ENCODE assay signal across 9 mouse cellular contexts in the genomic region with DNA sequence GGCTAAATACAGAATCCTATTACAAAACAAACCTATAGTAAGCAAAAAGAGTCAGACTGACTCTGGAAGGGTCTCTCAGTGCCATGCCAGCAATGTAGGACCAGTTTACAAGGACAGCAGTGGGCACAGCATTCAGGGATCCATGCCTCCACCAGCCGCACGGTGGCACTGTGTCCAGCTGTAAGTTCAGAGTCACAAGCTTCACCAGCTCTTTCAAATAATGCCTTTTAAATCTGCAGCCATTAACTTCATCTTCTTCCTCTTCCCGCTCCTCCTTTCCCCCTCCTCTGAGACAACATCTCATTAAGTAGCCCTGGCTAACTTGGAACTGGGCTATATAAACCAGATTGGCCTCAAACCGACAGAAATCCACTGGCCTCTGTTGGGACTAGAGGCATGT. TPM values are rescaled to one million over a fixed set of nuclear protein-coding genes. Genes with fewer than 3 reads are reported as not detected.
A peak's percentile ranks its signal among the peaks of the same experiment; 100 is the strongest.
DNase-seq lines count a peak whose midpoint lies in the region; ATAC-seq and TF ChIP-seq lines count a peak whose summit lies in the region.
"Had no signal": no experiment of that assay in that cellular context is flagged by ENCODE, and none has a peak within 500 bp of the region (broad histone marks: within the 10 kb centered on the region; RNA-seq: fewer than 3 reads in every experiment).

No protein-coding gene starts in this region.

- H3K36me3 ChIP-seq in forebrain, embryonic 11.5 days (ENCODE audit: control insufficient read depth, insufficient read depth, low read length), result no peaks in the 10 kb centered on the region
- no peaks in the 10 kb centered on the region for H3K36me3 ChIP-seq in forebrain, embryonic 12.5 days (replicated peaks)
- no peaks in the 10 kb centered on the region for H3K36me3 ChIP-seq in midbrain, embryonic 10.5 days
- no peaks in the 10 kb centered on the region for H3K36me3 ChIP-seq in midbrain, embryonic 15.5 days (replicated peaks)
- no peaks in the 10 kb centered on the region for H3K36me3 ChIP-seq in hindbrain, postnatal 0 days (ENCODE audit: insufficient read depth, low read length)

- peak; percentile 79 for TF ChIP-seq CTCF in hindbrain, postnatal 0 days (IDR thresholded peaks at IDR 0.05; ENCODE audit: low read depth)

- H3K27me3 ChIP-seq in forebrain, embryonic 11.5 days (ENCODE audit: control insufficient read depth, insufficient read depth, low read length), result no peaks in the 10 kb centered on the region
- H3K27me3 ChIP-seq in forebrain, embryonic 12.5 days, result no peaks in the 10 kb centered on the region
- no peaks in the 10 kb centered on the region for H3K27me3 ChIP-seq in midbrain, embryonic 10.5 days (ENCODE audit: low read depth, poor library complexity, severe bottlenecking)
- H3K27me3 ChIP-seq in midbrain, embryonic 15.5 days (replicated peaks), result no peaks in the 10 kb centered on the region
- no peaks in the 10 kb centered on the region for H3K27me3 ChIP-seq in hindbrain, postnatal 0 days (ENCODE audit: insufficient read depth, low read length)

- no peak for ATAC-seq in forebrain, embryonic 11.5 days (replicated peaks; ENCODE audit: low FRiP score)
- no peak for ATAC-seq in forebrain, embryonic 12.5 days (ENCODE audit: low FRiP score)
- no peak for ATAC-seq in midbrain, embryonic 15.5 days (replicated peaks)
- peak; percentile 68; the same call in 1 of the 2 replicates for ATAC-seq in hindbrain, postnatal 0 days
- ATAC-seq in megakaryocyte progenitor cell, adult 5-6 weeks (replicated peaks; ENCODE audit: poor library complexity), result peak; percentile 90

- no peaks in the 10 kb centered on the region for H3K9me3 ChIP-seq in forebrain, embryonic 11.5 days (ENCODE audit: control insufficient read depth, low read length)
- no peaks in the 10 kb centered on the region for H3K9me3 ChIP-seq in forebrain, embryonic 12.5 days
- H3K9me3 ChIP-seq in midbrain, embryonic 10.5 days (replicated peaks), result no peaks in the 10 kb centered on the region
- H3K9me3 ChIP-seq in midbrain, embryonic 15.5 days, result no peaks in the 10 kb centered on the region
- no peaks in the 10 kb centered on the region for H3K9me3 ChIP-seq in hindbrain, postnatal 0 days (ENCODE audit: low read length)

- H3K4me2 ChIP-seq in forebrain, embryonic 11.5 days (ENCODE audit: low read depth, low read length, severe bottlenecking), result no peak overlapping the region
- H3K4me2 ChIP-seq in forebrain, embryonic 12.5 days, result no peak overlapping the region
- no peak overlapping the region for H3K4me2 ChIP-seq in midbrain, embryonic 15.5 days
- no peak overlapping the region for H3K4me2 ChIP-seq in hindbrain, postnatal 0 days (ENCODE audit: low read depth, low read length)

- H3K4me1 ChIP-seq in forebrain, embryonic 11.5 days (replicated peaks; ENCODE audit: control insufficient read depth, insufficient read depth, low read length), result no peaks in the 10 kb centered on the region
- H3K4me1 ChIP-seq in forebrain, embryonic 12.5 days, result no peaks in the 10 kb centered on the region
- H3K4me1 ChIP-seq in midbrain, embryonic 10.5 days, result no peaks in the 10 kb centered on the region
- no peaks in the 10 kb centered on the region for H3K4me1 ChIP-seq in midbrain, embryonic 15.5 days
- H3K4me1 ChIP-seq in hindbrain, postnatal 0 days (ENCODE audit: insufficient read depth, low read length), result no peaks in the 10 kb centered on the region

- no peak overlapping the region for H3K27ac ChIP-seq in forebrain, embryonic 11.5 days (ENCODE audit: low read depth, low read length)
- no peak overlapping the region for H3K27ac ChIP-seq in forebrain, embryonic 12.5 days
- no peak overlapping the region for H3K27ac ChIP-seq in midbrain, embryonic 10.5 days (replicated peaks)
- H3K27ac ChIP-seq in midbrain, embryonic 15.5 days, result no peak overlapping the region
- no peak overlapping the region for H3K27ac ChIP-seq in hindbrain, postnatal 0 days

- 20% methylated on average over 4 of the region's 4 CpGs for WGBS in forebrain, embryonic 11.5 days
- WGBS in forebrain, embryonic 12.5 days, result 35% methylated on average over 4 of the region's 4 CpGs
- 29% methylated on average over 4 of the region's 4 CpGs for WGBS in midbrain, embryonic 10.5 days
- WGBS in midbrain, embryonic 15.5 days, result 21% methylated on average over 4 of the region's 4 CpGs
- WGBS in hindbrain, postnatal 0 days, result 29% methylated on average over 4 of the region's 4 CpGs

- no peak overlapping the region for H3K4me3 ChIP-seq in forebrain, embryonic 11.5 days (ENCODE audit: low read depth, low read length)
- H3K4me3 ChIP-seq in forebrain, embryonic 12.5 days (replicated peaks), result no peak overlapping the region
- no peak overlapping the region for H3K4me3 ChIP-seq in midbrain, embryonic 10.5 days
- H3K4me3 ChIP-seq in midbrain, embryonic 15.5 days, result no peak overlapping the region
- no peak overlapping the region for H3K4me3 ChIP-seq in hindbrain, postnatal 0 days (ENCODE audit: low read length)

- peak; percentile 69 for DNase-seq in forebrain, embryonic 11.5 days (ENCODE audit: low spot score)
- DNase-seq in midbrain, embryonic 10.5 days (ENCODE audit: low spot score), result peak; percentile 44
- DNase-seq in adrenal gland, adult 2 months, result peak; percentile 51
- DNase-seq in hindbrain, postnatal 0 days (ENCODE audit: low spot score), result peak; percentile 71
- DNase-seq in thymus, postnatal 4 days, result peak; percentile 74

- H3K9ac ChIP-seq in forebrain, embryonic 11.5 days (ENCODE audit: low read length), result no peak overlapping the region
- no peak overlapping the region for H3K9ac ChIP-seq in forebrain, embryonic 12.5 days
- H3K9ac ChIP-seq in midbrain, embryonic 15.5 days, result no peak overlapping the region
- H3K9ac ChIP-seq in hindbrain, postnatal 0 days (replicated peaks; ENCODE audit: low read length), result no peak overlapping the region

RNA-seq across cellular contexts. Expression of gene Prss34, which starts 9.4 kb away (rescaled TPM):
- not detected in 2 replicates for polyA plus RNA-seq in forebrain, embryonic 11.5 days (2014; fragmentation: Nextera tagmentation; extraction: Ambion mirVana)
- polyA plus RNA-seq in forebrain, embryonic 12.5 days (2016; fragmentation: Nextera tagmentation; extraction: Ambion mirVana), result not detected in 2 replicates
- polyA plus RNA-seq in midbrain, embryonic 10.5 days (2016; fragmentation: Nextera tagmentation; extraction: Ambion mirVana), result not detected in 2 replicates
- 0.23 TPM in 1 of 2 replicates, not detected in the other for polyA plus RNA-seq in midbrain, embryonic 15.5 days (2015; fragmentation: Nextera tagmentation; extraction: Ambion mirVana)
- under 1 TPM; 0.23 to 0.48 TPM for total RNA-seq in adrenal gland, adult 2 months (2021)
- polyA plus RNA-seq in adrenal gland, adult 2 months (2012; rRNA removed), result not detected in 2 replicates
- not detected in 2 replicates for total RNA-seq in hindbrain, postnatal 0 days (2014; rRNA removed)
- polyA plus RNA-seq in hindbrain, postnatal 0 days (2015; fragmentation: Nextera tagmentation; extraction: Ambion mirVana), result not detected in 2 replicates
- total RNA-seq in megakaryocyte progenitor cell, adult 5-6 weeks (2015), result 18.7 and 31.2 TPM in 2 replicates
- 4.5 and 23.9 TPM in 2 replicates for total RNA-seq in megakaryocyte progenitor cell, adult 5-6 weeks (2017)

RNA-seq across cellular contexts. Expression of gene Ube2i, which starts 14.4 kb away (rescaled TPM):
- polyA plus RNA-seq in forebrain, embryonic 11.5 days (2014; fragmentation: Nextera tagmentation; extraction: Ambion mirVana), result 837 and 868 TPM in 2 replicates
- polyA plus RNA-seq in forebrain, embryonic 12.5 days (2016; fragmentation: Nextera tagmentation; extraction: Ambion mirVana), result 849 and 866 TPM in 2 replicates
- 879 and 915 TPM in 2 replicates for polyA plus RNA-seq in midbrain, embryonic 10.5 days (2016; fragmentation: Nextera tagmentation; extraction: Ambion mirVana)
- polyA plus RNA-seq in midbrain, embryonic 15.5 days (2015; fragmentation: Nextera tagmentation; extraction: Ambion mirVana), result 503 and 512 TPM in 2 replicates
- 100 to 1,000 TPM; 225 to 248 TPM for total RNA-seq in adrenal gland, adult 2 months (2021)
- 79.5 and 103 TPM in 2 replicates for polyA plus RNA-seq in adrenal gland, adult 2 months (2012; rRNA removed)
- total RNA-seq in hindbrain, postnatal 0 days (2014; rRNA removed), result 340 and 377 TPM in 2 replicates
- 372 and 390 TPM in 2 replicates for polyA plus RNA-seq in hindbrain, postnatal 0 days (2015; fragmentation: Nextera tagmentation; extraction: Ambion mirVana)
- total RNA-seq in megakaryocyte progenitor cell, adult 5-6 weeks (2015), result 355 and 376 TPM in 2 replicates
- 305 and 308 TPM in 2 replicates for total RNA-seq in megakaryocyte progenitor cell, adult 5-6 weeks (2017)

RNA-seq across cellular contexts. Expression of gene Prss28, which starts 19.6 kb away (rescaled TPM):
- not detected in 2 replicates for polyA plus RNA-seq in forebrain, embryonic 11.5 days (2014; fragmentation: Nextera tagmentation; extraction: Ambion mirVana)
- not detected in 2 replicates for polyA plus RNA-seq in forebrain, embryonic 12.5 days (2016; fragmentation: Nextera tagmentation; extraction: Ambion mirVana)
- not detected in 2 replicates for polyA plus RNA-seq in midbrain, embryonic 10.5 days (2016; fragmentation: Nextera tagmentation; extraction: Ambion mirVana)
- not detected in 2 replicates for polyA plus RNA-seq in midbrain, embryonic 15.5 days (2015; fragmentation: Nextera tagmentation; extraction: Ambion mirVana)
- not detected for total RNA-seq in adrenal gland, adult 2 months (2021)
- not detected in 2 replicates for polyA plus RNA-seq in adrenal gland, adult 2 months (2012; rRNA removed)
- total RNA-seq in hindbrain, postnatal 0 days (2014; rRNA removed), result not detected in 2 replicates
- not detected in 2 replicates for polyA plus RNA-seq in hindbrain, postnatal 0 days (2015; fragmentation: Nextera tagmentation; extraction: Ambion mirVana)
- total RNA-seq in megakaryocyte progenitor cell, adult 5-6 weeks (2015), result not detected in 2 replicates
- not detected in 2 replicates for total RNA-seq in megakaryocyte progenitor cell, adult 5-6 weeks (2017)
- total RNA-seq: hematopoietic stem cell, adult 5-6 weeks had no signal

RNA-seq across cellular contexts. Expression of gene Prss29, which starts 29.6 kb away (rescaled TPM):
- not detected in 2 replicates for polyA plus RNA-seq in forebrain, embryonic 11.5 days (2014; fragmentation: Nextera tagmentation; extraction: Ambion mirVana)
- not detected in 2 replicates for polyA plus RNA-seq in forebrain, embryonic 12.5 days (2016; fragmentation: Nextera tagmentation; extraction: Ambion mirVana)
- not detected in 2 replicates for polyA plus RNA-seq in midbrain, embryonic 10.5 days (2016; fragmentation: Nextera tagmentation; extraction: Ambion mirVana)
- polyA plus RNA-seq in midbrain, embryonic 15.5 days (2015; fragmentation: Nextera tagmentation; extraction: Ambion mirVana), result not detected in 2 replicates
- not detected for total RNA-seq in adrenal gland, adult 2 months (2021)
- polyA plus RNA-seq in adrenal gland, adult 2 months (2012; rRNA removed), result not detected in 2 replicates
- total RNA-seq in hindbrain, postnatal 0 days (2014; rRNA removed), result not detected in 2 replicates
- polyA plus RNA-seq in hindbrain, postnatal 0 days (2015; fragmentation: Nextera tagmentation; extraction: Ambion mirVana), result not detected in 2 replicates
- not detected in 2 replicates for total RNA-seq in megakaryocyte progenitor cell, adult 5-6 weeks (2015)
- total RNA-seq in megakaryocyte progenitor cell, adult 5-6 weeks (2017), result not detected in 2 replicates
- total RNA-seq: hematopoietic stem cell, adult 5-6 weeks had no signal

RNA-seq across cellular contexts. Expression of gene Baiap3, which starts 32.7 kb away (rescaled TPM):
- 1.2 and 1.7 TPM in 2 replicates for polyA plus RNA-seq in forebrain, embryonic 11.5 days (2014; fragmentation: Nextera tagmentation; extraction: Ambion mirVana)
- 2.9 and 3.8 TPM in 2 replicates for polyA plus RNA-seq in forebrain, embryonic 12.5 days (2016; fragmentation: Nextera tagmentation; extraction: Ambion mirVana)
- 2.3 and 2.4 TPM in 2 replicates for polyA plus RNA-seq in midbrain, embryonic 10.5 days (2016; fragmentation: Nextera tagmentation; extraction: Ambion mirVana)
- 26.8 and 30.3 TPM in 2 replicates for polyA plus RNA-seq in midbrain, embryonic 15.5 days (2015; fragmentation: Nextera tagmentation; extraction: Ambion mirVana)
- total RNA-seq in adrenal gland, adult 2 months (2021), result 10 to 100 TPM in 1 of 2 experiments, 1 to 10 TPM in 1; 9.7 to 10.1 TPM
- 84.6 and 90.0 TPM in 2 replicates for polyA plus RNA-seq in adrenal gland, adult 2 months (2012; rRNA removed)
- total RNA-seq in hindbrain, postnatal 0 days (2014; rRNA removed), result 64.0 and 79.3 TPM in 2 replicates
- polyA plus RNA-seq in hindbrain, postnatal 0 days (2015; fragmentation: Nextera tagmentation; extraction: Ambion mirVana), result 27.3 and 27.8 TPM in 2 replicates
- total RNA-seq in megakaryocyte progenitor cell, adult 5-6 weeks (2015), result 1.2 and 3.8 TPM in 2 replicates
- total RNA-seq in megakaryocyte progenitor cell, adult 5-6 weeks (2017), result 3.7 and 6.1 TPM in 2 replicates

Comparison
In these comparisons a context has a peak if more than half of its experiments do, and no peak if none do; other contexts are left out.
1. ATAC-seq: peak in hindbrain, postnatal 0 days (single experiment) and megakaryocyte progenitor cell, adult 5-6 weeks (single experiment); none in forebrain, embryonic 11.5 days (single experiment), forebrain, embryonic 12.5 days (single experiment) and midbrain, embryonic 15.5 days (single experiment).
2. Peak in every context shown above with its lines, with median percentiles within 50 percentile points of each other: DNase-seq.